Mouse (Mus musculus) heart, adult 2 months (tissue): ENCODE results near the gene Rcbtb2.

Experiments used
- CTCF ChIP-seq: fragments of 200-600 bp; IDR thresholded peaks from 2 replicates; pipeline ENCODE4 v1.8.1; 2022; ENCODE audit warnings: antibody characterized with exemption, mild to moderate bottlenecking, moderate library complexity
- EP300 ChIP-seq: fragments of 200-500 bp; IDR thresholded peaks from 2 replicates; pipeline ENCODE4 v1.6.1; 2011; ENCODE audit warnings: low read depth, low read length, control low read depth; ENCODE audit not compliant: insufficient read depth

- TF ChIP-seq EP300 (no peak), CTCF (no peak)
Observed at GRCm38 (mm10) chr14:73175814-73176213, 53.0 kb downstream of the Rcbtb2 start.
